ENCODE assay signal across 12 mouse cellular contexts in the genomic region with DNA sequence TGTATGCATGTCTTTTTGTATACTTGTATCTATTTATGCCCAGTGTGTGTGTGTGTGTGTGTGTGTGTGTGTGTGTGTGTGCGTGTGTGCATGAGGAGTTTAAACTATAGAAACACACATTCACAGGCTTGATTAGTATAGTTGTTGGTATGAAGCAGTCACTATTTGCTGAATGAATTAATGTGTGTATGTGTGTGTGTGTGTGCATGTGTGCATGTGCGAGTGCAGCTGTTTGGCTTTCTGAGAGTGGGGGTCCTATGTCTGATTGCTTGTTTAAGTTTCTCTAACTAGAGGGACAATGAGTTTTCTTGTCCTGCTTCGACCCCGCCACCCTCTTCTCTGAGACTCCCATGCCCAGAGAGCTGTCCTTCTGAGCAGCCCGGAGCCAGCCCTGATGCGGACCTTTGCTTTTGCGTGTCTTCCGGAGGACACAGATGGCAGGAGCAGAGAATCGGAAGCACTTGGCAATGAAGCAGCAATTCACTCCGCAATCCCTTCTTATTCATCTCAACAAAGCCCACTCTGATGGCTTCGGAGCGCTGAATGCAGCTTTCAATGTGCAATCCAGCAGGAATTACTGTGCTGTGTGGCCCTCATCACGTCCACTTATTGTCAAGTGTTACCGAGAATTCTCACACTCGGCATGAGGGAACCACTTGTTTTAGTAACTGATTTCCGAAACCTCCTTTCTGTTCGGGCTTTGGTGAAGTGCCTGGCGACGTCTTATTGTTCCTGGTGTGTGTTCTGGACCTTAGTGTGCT.
A peak's percentile ranks its signal among the peaks of the same experiment; 100 is the strongest.
DNase-seq lines count a peak whose midpoint lies in the region; ATAC-seq and TF ChIP-seq lines count a peak whose summit lies in the region.
"Had no signal": no experiment of that assay in that cellular context is flagged by ENCODE, and none has a peak within 500 bp of the region (broad histone marks: within the 10 kb centered on the region; RNA-seq: fewer than 3 reads in every experiment).

No protein-coding gene starts in this region.

- DNase-seq in heart, adult 11 months = peak; percentile 70
- DNase-seq in heart, postnatal 10 days = no peak
- no peak for DNase-seq in neural tube, embryonic 10.5 days (ENCODE audit: extremely low spot score, low spot score)
- peak; percentile 43 for DNase-seq in hindbrain, postnatal 0 days (ENCODE audit: low spot score)
- no peak for DNase-seq in cerebellum, adult 11 months
- DNase-seq: adrenal gland, postnatal 14 days; cerebellum, postnatal 14 days; heart, adult 18-20 months; liver, embryonic 13.5 days had no signal

- H3K27me3 ChIP-seq in neural tube, embryonic 13.5 days = peaks cover 79% of the 10 kb centered on the region
- peaks cover 24% of the 10 kb centered on the region for H3K27me3 ChIP-seq in hindbrain, postnatal 0 days (ENCODE audit: insufficient read depth, low read length)
- H3K27me3 ChIP-seq in midbrain, embryonic 16.5 days (ENCODE audit: control insufficient read depth, insufficient read depth, low read depth, low read length) = no peaks in the 10 kb centered on the region
- no peaks in the 10 kb centered on the region for H3K27me3 ChIP-seq in liver, embryonic 12.5 days (replicated peaks)
- H3K27me3 ChIP-seq: liver, embryonic 13.5 days had no signal

- no peaks in the 10 kb centered on the region for H3K9me3 ChIP-seq in neural tube, embryonic 13.5 days
- no peaks in the 10 kb centered on the region for H3K9me3 ChIP-seq in hindbrain, postnatal 0 days (ENCODE audit: low read length)
- no peaks in the 10 kb centered on the region for H3K9me3 ChIP-seq in midbrain, embryonic 16.5 days (replicated peaks; ENCODE audit: control insufficient read depth, low read length, poor library complexity, severe bottlenecking)
- H3K9me3 ChIP-seq in liver, embryonic 12.5 days (replicated peaks) = no peaks in the 10 kb centered on the region
- H3K9me3 ChIP-seq: liver, embryonic 13.5 days had no signal

- no peak overlapping the region for H3K4me3 ChIP-seq in neural tube, embryonic 13.5 days
- H3K4me3 ChIP-seq in hindbrain, postnatal 0 days (ENCODE audit: low read length) = no peak overlapping the region
- H3K4me3 ChIP-seq in midbrain, embryonic 16.5 days (ENCODE audit: low read depth, low read length) = no peak overlapping the region
- H3K4me3 ChIP-seq in liver, embryonic 12.5 days = no peak overlapping the region
- H3K4me3 ChIP-seq: liver, embryonic 13.5 days had no signal

- 0 out of 2 replicates have a peak overlapping the region, but pooled peaks have one; percentile 12 for H3K4me2 ChIP-seq in neural tube, embryonic 13.5 days
- H3K4me2 ChIP-seq in hindbrain, postnatal 0 days (ENCODE audit: low read depth, low read length) = peak overlapping the region; percentile 23; the same call in 1 of the 2 replicates
- H3K4me2 ChIP-seq in midbrain, embryonic 16.5 days (ENCODE audit: low read length) = peak overlapping the region; percentile 6
- no peak overlapping the region for H3K4me2 ChIP-seq in liver, embryonic 12.5 days
- H3K4me2 ChIP-seq: liver, embryonic 13.5 days had no signal

- no peaks in the 10 kb centered on the region for H3K36me3 ChIP-seq in neural tube, embryonic 13.5 days
- H3K36me3 ChIP-seq in hindbrain, postnatal 0 days (ENCODE audit: insufficient read depth, low read length) = no peaks in the 10 kb centered on the region
- no peaks in the 10 kb centered on the region for H3K36me3 ChIP-seq in midbrain, embryonic 16.5 days (ENCODE audit: control insufficient read depth, insufficient read depth, low read length)
- no peaks in the 10 kb centered on the region for H3K36me3 ChIP-seq in liver, embryonic 12.5 days
- H3K36me3 ChIP-seq: liver, embryonic 13.5 days had no signal

- no peak for ATAC-seq in neural tube, embryonic 13.5 days (ENCODE audit: low read depth)
- peak; percentile 67; the same call in 1 of the 2 replicates for ATAC-seq in hindbrain, postnatal 0 days
- ATAC-seq in midbrain, embryonic 16.5 days = no peak; the same call in 1 of the 2 replicates
- no peak for ATAC-seq in liver, embryonic 12.5 days

- no peaks in the 10 kb centered on the region; the same call in 1 of the 2 replicates for H3K4me1 ChIP-seq in neural tube, embryonic 13.5 days (replicated peaks)
- H3K4me1 ChIP-seq in hindbrain, postnatal 0 days (ENCODE audit: insufficient read depth, low read length) = no peaks in the 10 kb centered on the region
- no peaks in the 10 kb centered on the region for H3K4me1 ChIP-seq in midbrain, embryonic 16.5 days (ENCODE audit: control insufficient read depth, insufficient read depth, low read length)
- no peaks in the 10 kb centered on the region for H3K4me1 ChIP-seq in liver, embryonic 12.5 days
- H3K4me1 ChIP-seq: liver, embryonic 13.5 days had no signal

- no peak overlapping the region for H3K27ac ChIP-seq in neural tube, embryonic 13.5 days (replicated peaks)
- H3K27ac ChIP-seq in hindbrain, postnatal 0 days = no peak overlapping the region
- no peak overlapping the region for H3K27ac ChIP-seq in midbrain, embryonic 16.5 days (ENCODE audit: low read length)
- no peak overlapping the region for H3K27ac ChIP-seq in liver, embryonic 12.5 days
- H3K27ac ChIP-seq: liver, embryonic 13.5 days had no signal

- no peak for TF ChIP-seq CTCF in hindbrain, postnatal 0 days (IDR thresholded peaks at IDR 0.05; ENCODE audit: low read depth)

- WGBS in neural tube, embryonic 13.5 days = 55% methylated on average over 19 of the region's 19 CpGs
- 48% methylated on average over 19 of the region's 19 CpGs for WGBS in hindbrain, postnatal 0 days
- WGBS in midbrain, embryonic 16.5 days = 50% methylated on average over 19 of the region's 19 CpGs
- WGBS in liver, embryonic 12.5 days (ENCODE audit: insufficient replicate concordance) = 79% methylated on average over 19 of the region's 19 CpGs

- intact Hi-C loops in heart, postnatal 10 days (cut with DNase I) = no loop called here

- no peak overlapping the region for H3K9ac ChIP-seq in neural tube, embryonic 13.5 days
- no peak overlapping the region for H3K9ac ChIP-seq in hindbrain, postnatal 0 days (replicated peaks; ENCODE audit: low read length)
- H3K9ac ChIP-seq in midbrain, embryonic 16.5 days (ENCODE audit: low read depth, low read length) = no peak overlapping the region
- H3K9ac ChIP-seq in liver, embryonic 12.5 days = no peak overlapping the region
- H3K9ac ChIP-seq: liver, embryonic 13.5 days had no signal

Comparison
In these comparisons a context has a peak if more than half of its experiments do, and no peak if none do; other contexts are left out.
1. DNase-seq: peak in heart, adult 11 months (single experiment) and hindbrain, postnatal 0 days (single experiment); none in heart, postnatal 10 days (0 of 2), neural tube, embryonic 10.5 days (single experiment) and cerebellum, adult 11 months (single experiment).